Mouse (Mus musculus): ENCODE measurements around the gene Agfg2. TPM values are rescaled to one million over a fixed set of nuclear protein-coding genes. Genes with fewer than 3 reads are reported as not detected.

Agfg2 gene
- total and polyA plus RNA-seq, 2 experiments from 2014 or later, result 15.5 to 28.8 TPM

GRCm38 (mm10) chr5:137705242-137705641 lies 20.7 kb upstream of the Agfg2 start:
- peaks cover 6% of the 10 kb centered on the region; the same call in 1 of the 2 replicates for H3K4me1 ChIP-seq (ENCODE audit: control insufficient read depth, insufficient read depth)
- H3K27ac ChIP-seq (ENCODE audit: low read depth), result no peak overlapping the region; the same call in 1 of the 2 replicates
- no peak overlapping the region for H3K4me2 ChIP-seq (ENCODE audit: low read depth, low read length)
- H3K4me3 ChIP-seq (ENCODE audit: low read depth, low read length), result no peak overlapping the region
- H3K27me3 ChIP-seq (ENCODE audit: control insufficient read depth, insufficient read depth, low read length), result no peaks in the 10 kb centered on the region
- H3K36me3 ChIP-seq (replicated peaks; ENCODE audit: control insufficient read depth, insufficient read depth, low read length), result no peaks in the 10 kb centered on the region
- TF ChIP-seq EP300 (IDR thresholded peaks at IDR 0.05; ENCODE audit: low read depth) (no peak), CTCF (IDR thresholded peaks at IDR 0.05; ENCODE audit: low read depth) (no peak)
- no peaks in the 10 kb centered on the region for H3K9me3 ChIP-seq (replicated peaks; ENCODE audit: control insufficient read depth, low read length)
- H3K9ac ChIP-seq (replicated peaks; ENCODE audit: low read depth, low read length), result no peak overlapping the region
- ATAC-seq (ENCODE audit: insufficient read depth, low read depth) (no peak), DNase-seq (ENCODE audit: low spot score) (no peak)
- WGBS, result 50% methylated on average over 6 of the region's 6 CpGs

GRCm38 (mm10) chr5:137699850-137700249 lies 15.3 kb upstream of the Agfg2 start:
- no peak overlapping the region for H3K27ac ChIP-seq (ENCODE audit: low read depth)

GRCm38 (mm10) chr5:137699080-137699479 lies 14.6 kb upstream of the Agfg2 start:
- Histone ChIP-seq H3K9ac (replicated peaks; ENCODE audit: low read depth, low read length) (no peak overlapping the region), H3K27ac (ENCODE audit: low read depth) (no peak overlapping the region; the same call in 1 of the 2 replicates), H3K9me3 (replicated peaks; ENCODE audit: control insufficient read depth, low read length) (no peaks in the 10 kb centered on the region), H3K4me3 (ENCODE audit: low read depth, low read length) (no peak overlapping the region), H3K4me1 (ENCODE audit: control insufficient read depth, insufficient read depth) (no peaks in the 10 kb centered on the region), H3K27me3 (ENCODE audit: control insufficient read depth, insufficient read depth, low read length) (no peaks in the 10 kb centered on the region), H3K4me2 (ENCODE audit: low read depth, low read length) (no peak overlapping the region), H3K36me3 (replicated peaks; ENCODE audit: control insufficient read depth, insufficient read depth, low read length) (no peaks in the 10 kb centered on the region)
- DNase-seq (ENCODE audit: low spot score), result no peak
- TF ChIP-seq CTCF (IDR thresholded peaks at IDR 0.05; ENCODE audit: low read depth) (no peak), EP300 (IDR thresholded peaks at IDR 0.05; ENCODE audit: low read depth) (no peak)
- WGBS, result 39% methylated on average over 3 of the region's 3 CpGs
- ATAC-seq (ENCODE audit: insufficient read depth, low read depth), result no peak

More at GRCm38 (mm10) chr5:137699850-137700249, 15.3 kb upstream of the Agfg2 start:
- Histone ChIP-seq H3K36me3 (replicated peaks; ENCODE audit: control insufficient read depth, insufficient read depth, low read length) (no peaks in the 10 kb centered on the region), H3K4me1 (ENCODE audit: control insufficient read depth, insufficient read depth) (no peaks in the 10 kb centered on the region), H3K4me2 (ENCODE audit: low read depth, low read length) (no peak overlapping the region), H3K9me3 (replicated peaks; ENCODE audit: control insufficient read depth, low read length) (no peaks in the 10 kb centered on the region), H3K27me3 (ENCODE audit: control insufficient read depth, insufficient read depth, low read length) (no peaks in the 10 kb centered on the region), H3K9ac (replicated peaks; ENCODE audit: low read depth, low read length) (no peak overlapping the region), H3K4me3 (ENCODE audit: low read depth, low read length) (no peak overlapping the region)
- 33% methylated on average over 2 of the region's 2 CpGs for WGBS
- no peak for DNase-seq (ENCODE audit: low spot score)
- no peak for TF ChIP-seq CTCF (IDR thresholded peaks at IDR 0.05; ENCODE audit: low read depth)
- TF ChIP-seq EP300 (IDR thresholded peaks at IDR 0.05; ENCODE audit: low read depth), result no peak
- ATAC-seq (ENCODE audit: insufficient read depth, low read depth), result no peak

GRCm38 (mm10) chr5:137695930-137696329 lies 11.4 kb upstream of the Agfg2 start:
- Histone ChIP-seq H3K36me3 (replicated peaks; ENCODE audit: control insufficient read depth, insufficient read depth, low read length) (no peaks in the 10 kb centered on the region), H3K9ac (replicated peaks; ENCODE audit: low read depth, low read length) (no peak overlapping the region), H3K4me2 (ENCODE audit: low read depth, low read length) (no peak overlapping the region), H3K27ac (ENCODE audit: low read depth) (no peak overlapping the region; the same call in 1 of the 2 replicates), H3K4me1 (ENCODE audit: control insufficient read depth, insufficient read depth) (0 out of 2 replicates have a peak, but pooled peaks cover under 1% of the 10 kb centered on the region), H3K4me3 (ENCODE audit: low read depth, low read length) (no peak overlapping the region), H3K9me3 (replicated peaks; ENCODE audit: control insufficient read depth, low read length) (no peaks in the 10 kb centered on the region), H3K27me3 (ENCODE audit: control insufficient read depth, insufficient read depth, low read length) (no peaks in the 10 kb centered on the region)
- no peak for DNase-seq (ENCODE audit: low spot score)
- no peak for TF ChIP-seq EP300 (IDR thresholded peaks at IDR 0.05; ENCODE audit: low read depth)
- TF ChIP-seq CTCF (IDR thresholded peaks at IDR 0.05; ENCODE audit: low read depth), result no peak
- WGBS, result 68% methylated on average over 4 of the region's 4 CpGs
- no peak for ATAC-seq (ENCODE audit: insufficient read depth, low read depth)

GRCm38 (mm10) chr5:137694796-137695195 lies 10.3 kb upstream of the Agfg2 start:
- 65% methylated on average over 3 of the region's 3 CpGs for WGBS

GRCm38 (mm10) chr5:137691881-137692280 lies 7.4 kb upstream of the Agfg2 start:
- ATAC-seq (ENCODE audit: insufficient read depth, low read depth), result no peak
- no peak overlapping the region for H3K4me3 ChIP-seq (ENCODE audit: low read depth, low read length)
- WGBS, result 54% methylated on average over 1 of the region's 1 CpGs

More at GRCm38 (mm10) chr5:137694796-137695195, 10.3 kb upstream of the Agfg2 start:
- ATAC-seq (ENCODE audit: insufficient read depth, low read depth), result no peak
- Histone ChIP-seq H3K4me2 (ENCODE audit: low read depth, low read length) (no peak overlapping the region), H3K27me3 (ENCODE audit: control insufficient read depth, insufficient read depth, low read length) (no peaks in the 10 kb centered on the region), H3K4me1 (ENCODE audit: control insufficient read depth, insufficient read depth) (0 out of 2 replicates have a peak, but pooled peaks cover 8% of the 10 kb centered on the region), H3K9me3 (replicated peaks; ENCODE audit: control insufficient read depth, low read length) (no peaks in the 10 kb centered on the region), H3K9ac (replicated peaks; ENCODE audit: low read depth, low read length) (no peak overlapping the region), H3K4me3 (ENCODE audit: low read depth, low read length) (no peak overlapping the region), H3K36me3 (replicated peaks; ENCODE audit: control insufficient read depth, insufficient read depth, low read length) (no peaks in the 10 kb centered on the region), H3K27ac (ENCODE audit: low read depth) (no peak overlapping the region)
- TF ChIP-seq CTCF (IDR thresholded peaks at IDR 0.05; ENCODE audit: low read depth) (no peak), EP300 (IDR thresholded peaks at IDR 0.05; ENCODE audit: low read depth) (no peak)
- no peak for DNase-seq (ENCODE audit: low spot score)

More at GRCm38 (mm10) chr5:137691881-137692280, 7.4 kb upstream of the Agfg2 start:
- Histone ChIP-seq H3K4me2 (ENCODE audit: low read depth, low read length) (no peak overlapping the region), H3K9me3 (replicated peaks; ENCODE audit: control insufficient read depth, low read length) (no peaks in the 10 kb centered on the region), H3K27ac (ENCODE audit: low read depth) (no peak overlapping the region), H3K27me3 (ENCODE audit: control insufficient read depth, insufficient read depth, low read length) (no peaks in the 10 kb centered on the region), H3K9ac (replicated peaks; ENCODE audit: low read depth, low read length) (no peak overlapping the region), H3K4me1 (ENCODE audit: control insufficient read depth, insufficient read depth) (0 out of 2 replicates have a peak, but pooled peaks cover 8% of the 10 kb centered on the region), H3K36me3 (replicated peaks; ENCODE audit: control insufficient read depth, insufficient read depth, low read length) (no peaks in the 10 kb centered on the region)
- no peak for DNase-seq (ENCODE audit: low spot score)
- no peak for TF ChIP-seq CTCF (IDR thresholded peaks at IDR 0.05; ENCODE audit: low read depth)
- TF ChIP-seq EP300 (IDR thresholded peaks at IDR 0.05; ENCODE audit: low read depth), result no peak
